Comparison of ENCODE assay signal across 7 mouse cellular contexts in the genomic region with DNA sequence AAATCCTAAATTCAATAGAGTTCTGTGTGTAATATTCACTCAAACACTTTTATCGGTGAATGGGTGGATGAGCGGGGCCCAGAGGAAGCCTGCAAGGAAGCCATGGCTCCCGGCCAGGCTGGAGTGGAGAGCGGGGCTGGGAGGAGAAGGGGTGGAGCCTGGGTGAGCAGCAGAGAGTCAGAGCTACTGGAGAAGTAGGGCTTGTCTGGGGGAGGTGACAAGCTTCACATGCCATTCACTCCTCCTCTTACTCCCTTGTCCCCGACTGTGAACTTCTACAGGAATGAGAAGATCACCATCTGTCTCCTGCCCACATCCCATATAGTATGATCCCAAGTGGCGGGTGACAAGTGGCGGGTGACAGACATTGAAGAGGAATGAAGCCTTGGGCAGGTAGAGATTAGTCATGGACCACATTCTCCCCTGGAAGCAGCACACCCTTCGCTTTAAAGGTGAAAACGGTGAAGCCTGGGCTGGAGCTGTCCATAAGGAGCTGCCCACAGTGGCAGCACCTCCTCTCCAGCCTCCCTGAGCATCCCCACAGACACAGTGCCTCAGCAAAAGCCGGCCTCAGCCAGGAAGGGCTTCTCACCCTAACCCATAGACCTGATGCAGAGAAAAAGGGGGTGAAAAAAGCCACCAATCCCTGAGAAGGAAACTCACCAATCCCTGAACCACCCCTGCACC.
DNase-seq lines count a peak whose midpoint lies in the region; ATAC-seq and TF ChIP-seq lines count a peak whose summit lies in the region.

No protein-coding gene starts in this region.

- no peaks in the 10 kb centered on the region for H3K9me3 ChIP-seq in intestine, embryonic 16.5 days (ENCODE audit: control insufficient read depth, low read length)
- no peaks in the 10 kb centered on the region for H3K9me3 ChIP-seq in limb, embryonic 14.5 days (ENCODE audit: control insufficient read depth, low read length)
- H3K9me3 ChIP-seq in stomach, embryonic 14.5 days (ENCODE audit: control insufficient read depth, low read depth, low read length) = no peaks in the 10 kb centered on the region

- TF ChIP-seq POLR2A in limb, embryonic 14.5 days (IDR thresholded peaks at IDR 0.05; ENCODE audit: borderline replicate concordance, extremely low read depth, insufficient read depth, insufficient read length) = no peak

- H3K4me3 ChIP-seq in intestine, embryonic 16.5 days (ENCODE audit: low read length) = no peak overlapping the region
- no peak overlapping the region for H3K4me3 ChIP-seq in limb, embryonic 14.5 days (replicated peaks; ENCODE audit: low read length)
- no peak overlapping the region for H3K4me3 ChIP-seq in stomach, embryonic 14.5 days (ENCODE audit: low read depth, low read length)

- no peak overlapping the region for H3K9ac ChIP-seq in intestine, embryonic 16.5 days (ENCODE audit: low read depth, low read length)
- no peak overlapping the region for H3K9ac ChIP-seq in limb, embryonic 14.5 days (ENCODE audit: low read depth, low read length, severe bottlenecking)
- no peak overlapping the region for H3K9ac ChIP-seq in stomach, embryonic 14.5 days (replicated peaks; ENCODE audit: low read depth, low read length)

- H3K4me1 ChIP-seq in intestine, embryonic 16.5 days (ENCODE audit: control insufficient read depth, insufficient read depth, low read length) = peaks cover 3% of the 10 kb centered on the region; the same call in 1 of the 2 replicates
- H3K4me1 ChIP-seq in limb, embryonic 14.5 days (ENCODE audit: control insufficient read depth, insufficient read depth, low read length) = peaks cover 14% of the 10 kb centered on the region
- H3K4me1 ChIP-seq in stomach, embryonic 14.5 days (ENCODE audit: control insufficient read depth, insufficient read depth, low read length) = no peaks in the 10 kb centered on the region; the same call in 1 of the 2 replicates

- no peaks in the 10 kb centered on the region for H3K27me3 ChIP-seq in intestine, embryonic 16.5 days (replicated peaks; ENCODE audit: control insufficient read depth, insufficient read depth, low read length)
- no peaks in the 10 kb centered on the region for H3K27me3 ChIP-seq in limb, embryonic 14.5 days (ENCODE audit: control insufficient read depth, insufficient read depth, low read length)
- H3K27me3 ChIP-seq in stomach, embryonic 14.5 days (ENCODE audit: control insufficient read depth, insufficient read depth, low read length) = no peaks in the 10 kb centered on the region

- DNase-seq in Muller cell, postnatal 12 days (ENCODE audit: inconsistent ontology term) = peak; percentile 53
- DNase-seq in adrenal gland, postnatal 36 days = peak; percentile 47 to 77
- DNase-seq in gastrocnemius, postnatal 10 days = peak; percentile 72
- DNase-seq in limb, embryonic 14.5 days (ENCODE audit: low spot score) = peak; percentile 38

- H3K27ac ChIP-seq in intestine, embryonic 16.5 days (ENCODE audit: low read length) = no peak overlapping the region
- H3K27ac ChIP-seq in limb, embryonic 14.5 days (replicated peaks; ENCODE audit: low read depth, low read length) = no peak overlapping the region; the same call in 1 of the 2 replicates
- H3K27ac ChIP-seq in stomach, embryonic 14.5 days (ENCODE audit: low read length) = no peak overlapping the region

- ATAC-seq in intestine, embryonic 16.5 days = peak; percentile 67
- ATAC-seq in limb, embryonic 14.5 days (ENCODE audit: low FRiP score, low read depth) = peak; percentile 63; the same call in 1 of the 2 replicates
- ATAC-seq in stomach, embryonic 14.5 days (ENCODE audit: insufficient number of reproducible peaks, insufficient read depth, low FRiP score, low read depth) = peak; percentile 69; the same call in 1 of the 2 replicates
- no peak for ATAC-seq in monocyte, adult 5-6 weeks (replicated peaks; ENCODE audit: insufficient number of reproducible peaks, low FRiP score, low TSS enrichment, poor library complexity, severe bottlenecking)

- no peaks in the 10 kb centered on the region for H3K36me3 ChIP-seq in intestine, embryonic 16.5 days (ENCODE audit: control insufficient read depth, insufficient read depth, low read length)
- H3K36me3 ChIP-seq in limb, embryonic 14.5 days (ENCODE audit: control insufficient read depth, insufficient read depth, low read length) = no peaks in the 10 kb centered on the region
- no peaks in the 10 kb centered on the region for H3K36me3 ChIP-seq in stomach, embryonic 14.5 days (ENCODE audit: control insufficient read depth, insufficient read depth, low read length)

- 55% methylated on average over 10 of the region's 10 CpGs for WGBS in intestine, embryonic 16.5 days
- WGBS in limb, embryonic 14.5 days = 59% methylated on average over 10 of the region's 10 CpGs
- 37% methylated on average over 10 of the region's 10 CpGs for WGBS in stomach, embryonic 14.5 days

- H3K4me2 ChIP-seq in intestine, embryonic 16.5 days (ENCODE audit: low read depth, low read length) = no peak overlapping the region
- H3K4me2 ChIP-seq in limb, embryonic 14.5 days (replicated peaks; ENCODE audit: low read depth, low read length, severe bottlenecking) = no peak overlapping the region
- H3K4me2 ChIP-seq in stomach, embryonic 14.5 days (replicated peaks; ENCODE audit: low read depth, low read length) = no peak overlapping the region
